Mouse (Mus musculus): ENCODE results near the gene Prokr2. TPM values are rescaled to one million over a fixed set of nuclear protein-coding genes. Genes with fewer than 3 reads are reported as not detected.

The Prokr2 gene
- polyA plus RNA-seq (2017; shearing (Covaris generic)), result 0.15 TPM

GRCm38 (mm10) chr2:132385194-132385838 is at the start of gene Prokr2:
Gene Prokr2, minus strand, starts transcription at chr2:132385447.

Other genes starting within 250 kb of the Prokr2 start
- 35.4 TPM for gene Slc23a2, start 240.3 kb downstream of the Prokr2 start, polyA plus RNA-seq (2017; shearing (Covaris generic))
- 29.4 TPM for gene Tmem230, start 137.6 kb downstream of the Prokr2 start, polyA plus RNA-seq (2017; shearing (Covaris generic))
- gene Pcna, start 132.1 kb downstream of the Prokr2 start, polyA plus RNA-seq (2017; shearing (Covaris generic)), result 202 TPM
- 71.3 TPM for gene Cds2, start 122.3 kb downstream of the Prokr2 start, polyA plus RNA-seq (2017; shearing (Covaris generic))
- 209 TPM for gene Gpcpd1, start 202.3 kb upstream of the Prokr2 start, polyA plus RNA-seq (2017; shearing (Covaris generic))